Mouse (Mus musculus) cerebellum, adult 8-10 months (tissue): ENCODE results near the gene Hist2h2aa2.
"Not testable (repeated sequence)": the region's sequence is repeated elsewhere in the genome, so short reads cannot be mapped to it uniquely, and the experiment has no call there.

Experiments used
- DNase-seq: peaks from one replicate; pipeline ENCODE4 v3.0.0; 2022

Hist2h2aa2 gene

DNA sequence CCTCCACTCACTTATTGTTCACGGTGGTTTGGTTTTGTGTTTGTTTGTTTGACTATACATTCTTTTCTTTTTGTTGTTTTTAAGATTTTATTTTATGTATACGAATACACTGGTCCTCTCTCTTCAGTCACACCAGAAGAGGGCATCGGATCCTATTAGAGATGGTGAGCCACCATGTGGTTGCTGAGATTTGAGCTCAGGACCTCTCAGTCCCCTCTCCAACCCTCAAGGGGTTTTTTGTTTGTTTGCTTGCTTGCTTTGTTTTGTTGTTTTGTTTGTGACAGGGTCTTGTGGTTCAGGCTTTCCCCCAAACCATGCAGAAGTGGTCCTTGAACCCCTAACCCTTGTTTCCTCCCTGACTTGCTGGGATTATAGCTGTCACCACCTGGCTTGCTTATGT, 21.5 kb upstream of the Hist2h2aa2 start:
- DNase-seq: no peak

DNA sequence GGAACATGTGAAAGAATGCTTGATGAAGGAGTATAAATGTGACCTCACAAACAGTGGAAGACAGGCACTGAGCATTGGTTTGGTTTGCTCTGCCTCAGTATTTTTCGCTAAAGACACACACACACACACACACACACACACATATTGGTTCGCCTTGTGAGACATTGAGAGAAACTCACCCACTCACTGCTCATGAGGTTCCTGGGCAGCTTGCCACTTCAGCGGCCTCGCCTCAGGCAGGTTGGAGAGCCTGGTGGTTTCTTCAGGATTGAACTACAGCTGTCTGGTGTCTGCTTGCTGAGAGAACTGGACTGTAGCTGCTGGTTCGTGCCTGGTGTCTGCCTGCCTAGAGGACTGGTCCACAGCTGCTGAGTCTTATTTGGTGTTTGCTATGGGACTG, 20.1 kb upstream of the Hist2h2aa2 start:
- no peak for DNase-seq

DNA sequence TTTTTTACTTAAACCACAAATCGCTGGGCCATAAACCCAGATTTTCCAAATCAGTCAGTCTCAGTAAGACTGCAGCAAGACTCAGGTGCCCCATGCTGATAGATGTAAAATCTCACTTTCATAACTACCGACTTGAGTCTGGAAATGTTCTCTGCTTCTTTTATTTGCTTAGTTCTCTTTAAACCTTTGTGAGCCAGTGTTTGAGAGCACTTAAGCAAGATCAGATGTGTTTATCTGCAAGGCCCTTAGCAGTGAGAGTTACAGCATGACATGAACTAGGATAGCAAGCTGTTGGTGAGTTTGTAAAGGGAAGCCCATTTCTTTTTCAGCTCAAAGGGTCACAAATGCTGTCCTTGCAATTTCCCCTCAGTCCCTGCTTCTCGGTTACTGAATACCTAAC, 17.1 kb upstream of the Hist2h2aa2 start:
- no peak for DNase-seq

DNA sequence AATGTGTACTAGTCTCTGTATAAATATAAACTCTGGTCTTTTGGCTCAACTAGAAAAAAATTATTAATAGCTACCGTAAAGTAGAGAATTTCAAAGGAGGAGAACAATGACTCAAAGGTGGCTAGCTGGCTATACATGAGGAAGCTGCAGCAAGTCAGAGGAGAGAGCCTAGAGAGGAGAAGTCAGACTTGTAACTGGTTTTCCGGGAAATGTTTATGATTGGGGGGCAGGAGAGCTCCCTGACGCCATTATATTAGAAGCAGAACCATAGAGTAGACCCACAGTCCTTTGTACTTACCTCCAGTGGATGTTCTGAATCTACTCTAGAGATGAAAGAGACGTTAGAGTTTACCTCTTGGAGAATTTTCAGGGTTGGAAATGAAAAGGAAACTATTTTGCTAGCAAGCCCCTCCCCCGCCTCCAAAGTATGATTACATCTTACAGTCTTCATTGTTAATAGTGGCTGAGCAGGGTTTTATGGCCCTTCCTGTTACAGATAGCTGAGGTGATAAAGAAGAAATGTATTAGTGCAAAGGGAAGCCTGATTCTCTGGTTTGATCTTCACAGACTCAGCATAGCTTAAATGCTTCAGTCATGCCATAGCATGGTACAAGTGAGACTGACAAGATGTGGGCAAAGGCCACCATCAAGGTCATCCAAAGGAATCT, 16.0 kb upstream of the Hist2h2aa2 start:
- no peak for DNase-seq

DNA sequence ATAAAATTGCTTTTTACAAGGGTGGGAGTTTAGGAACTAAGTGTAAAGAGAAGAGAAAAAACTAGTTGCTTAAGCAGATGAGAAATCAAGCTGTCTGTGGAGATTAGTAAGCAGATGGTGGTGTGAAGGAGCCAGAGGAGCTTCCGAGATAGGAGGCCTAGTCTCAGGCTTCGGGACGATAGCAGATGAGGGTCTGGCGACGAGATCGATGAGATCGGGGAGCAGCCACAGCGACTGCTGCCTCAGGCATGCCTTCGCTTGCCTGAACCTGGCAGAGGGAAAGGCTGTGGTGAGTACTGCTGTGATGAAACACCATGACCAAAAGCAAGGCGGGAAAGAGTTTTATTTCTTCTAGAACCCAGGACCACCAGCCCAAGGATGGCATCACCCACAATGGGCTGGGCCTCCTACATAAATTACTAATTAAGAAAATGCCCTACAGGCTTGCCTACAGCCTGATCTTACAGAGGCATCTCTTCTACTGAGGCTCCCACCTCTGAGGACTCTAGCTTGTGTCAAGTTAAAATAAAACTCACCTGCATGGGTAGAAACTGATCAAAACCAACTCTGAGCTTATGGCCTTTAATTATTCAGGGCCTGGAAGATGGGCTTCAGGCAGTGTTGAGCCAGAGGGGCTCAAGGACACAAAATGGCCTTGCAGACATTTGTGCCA, 14.7 kb upstream of the Hist2h2aa2 start:
- DNase-seq: no peak

DNA sequence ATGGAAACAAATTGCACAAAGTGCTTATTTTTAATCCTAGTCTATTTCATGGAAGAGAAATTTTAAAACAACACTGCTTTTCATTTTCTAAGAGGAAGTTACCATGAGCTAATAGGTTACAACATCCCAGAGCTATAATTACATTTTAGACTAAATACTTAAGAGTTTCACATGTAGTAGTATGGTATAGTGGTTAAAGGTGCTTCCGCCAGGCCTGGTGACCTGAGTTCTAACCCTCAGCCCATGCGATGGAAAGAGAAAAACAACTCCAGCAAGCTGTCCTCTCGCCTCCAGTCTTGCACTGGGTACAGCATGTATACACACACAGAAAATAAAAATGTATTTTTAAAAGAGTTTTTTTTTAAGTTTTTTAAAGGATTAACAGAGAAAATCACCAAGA, 11.7 kb upstream of the Hist2h2aa2 start:
- DNase-seq: no peak

DNA sequence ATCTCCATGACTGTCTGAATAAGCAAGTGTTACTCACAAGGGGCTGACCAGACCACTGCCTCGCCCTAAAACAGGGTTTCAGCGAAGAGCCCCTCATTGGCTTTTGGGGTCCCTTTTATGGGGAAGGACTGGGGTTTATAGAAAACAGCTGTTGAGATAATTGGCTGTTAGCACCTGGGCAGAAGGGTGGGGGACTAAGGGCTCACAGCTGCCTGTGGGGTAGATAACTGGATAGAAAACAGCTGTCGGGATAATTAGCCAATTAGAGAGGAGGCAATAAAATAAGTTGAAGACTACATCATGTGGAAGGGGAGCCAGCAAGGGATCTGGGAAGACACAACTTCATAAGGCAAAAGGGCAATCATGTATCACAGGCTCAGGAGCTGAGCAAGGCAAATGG, 10.8 kb upstream of the Hist2h2aa2 start:
- DNase-seq: no peak

DNA sequence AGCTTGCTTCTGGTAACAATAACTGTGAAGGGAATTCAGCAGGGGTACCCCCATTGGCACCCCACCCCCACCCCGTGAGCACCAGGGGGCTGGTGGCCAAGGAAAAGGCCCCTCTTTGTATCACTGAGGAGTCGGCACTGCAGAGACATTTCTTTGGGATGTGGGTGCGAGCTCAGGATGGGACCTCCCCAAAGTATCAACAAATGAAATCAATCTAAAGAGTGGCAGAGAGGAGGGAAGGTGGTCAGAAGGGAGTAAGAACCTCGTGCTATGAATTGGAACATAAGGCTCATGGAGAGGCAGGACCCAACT, 8.9 kb upstream of the Hist2h2aa2 start:
- no peak for DNase-seq

DNA sequence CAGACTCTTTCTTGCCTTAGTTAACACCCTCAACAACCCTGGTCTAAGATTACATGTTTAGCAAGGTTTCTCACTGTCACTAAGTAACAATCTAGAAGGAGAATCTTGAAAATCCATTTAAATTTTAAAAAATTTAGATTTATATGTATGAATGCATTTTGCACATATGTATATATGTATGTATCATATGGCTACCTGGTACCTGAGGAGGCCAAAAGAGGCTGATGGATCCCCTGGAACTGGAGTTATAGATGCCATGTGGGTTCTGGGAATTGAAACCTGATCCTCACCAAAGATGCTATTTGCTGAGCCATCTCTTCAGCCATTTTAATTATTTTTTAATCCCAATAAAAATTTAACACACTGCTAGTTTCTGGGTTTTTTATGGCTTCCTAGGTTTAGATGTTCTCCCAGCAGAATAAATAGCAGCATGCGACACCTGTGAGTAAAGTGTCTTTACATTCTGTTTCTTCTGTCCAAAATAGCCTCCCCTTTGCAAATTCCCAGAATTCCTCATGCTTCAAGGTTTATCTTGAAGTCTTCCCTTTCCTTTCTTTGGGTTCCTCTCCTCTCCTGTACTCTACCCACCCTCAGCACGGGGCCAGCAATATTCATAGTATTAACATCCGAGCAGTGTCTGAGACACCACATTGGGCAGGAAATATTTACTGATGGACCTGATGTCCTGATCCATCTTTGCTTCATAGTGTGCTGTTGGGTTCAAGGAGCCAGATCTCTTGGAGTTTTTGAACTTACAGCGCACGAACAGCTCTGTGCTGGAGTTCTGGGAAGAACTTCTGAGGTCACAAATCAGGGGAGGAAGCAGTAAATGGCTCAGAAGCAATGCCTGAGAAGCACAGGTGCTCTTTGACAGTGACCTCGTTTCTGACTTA, 8.3 kb upstream of the Hist2h2aa2 start:
- DNase-seq: no peak

DNA sequence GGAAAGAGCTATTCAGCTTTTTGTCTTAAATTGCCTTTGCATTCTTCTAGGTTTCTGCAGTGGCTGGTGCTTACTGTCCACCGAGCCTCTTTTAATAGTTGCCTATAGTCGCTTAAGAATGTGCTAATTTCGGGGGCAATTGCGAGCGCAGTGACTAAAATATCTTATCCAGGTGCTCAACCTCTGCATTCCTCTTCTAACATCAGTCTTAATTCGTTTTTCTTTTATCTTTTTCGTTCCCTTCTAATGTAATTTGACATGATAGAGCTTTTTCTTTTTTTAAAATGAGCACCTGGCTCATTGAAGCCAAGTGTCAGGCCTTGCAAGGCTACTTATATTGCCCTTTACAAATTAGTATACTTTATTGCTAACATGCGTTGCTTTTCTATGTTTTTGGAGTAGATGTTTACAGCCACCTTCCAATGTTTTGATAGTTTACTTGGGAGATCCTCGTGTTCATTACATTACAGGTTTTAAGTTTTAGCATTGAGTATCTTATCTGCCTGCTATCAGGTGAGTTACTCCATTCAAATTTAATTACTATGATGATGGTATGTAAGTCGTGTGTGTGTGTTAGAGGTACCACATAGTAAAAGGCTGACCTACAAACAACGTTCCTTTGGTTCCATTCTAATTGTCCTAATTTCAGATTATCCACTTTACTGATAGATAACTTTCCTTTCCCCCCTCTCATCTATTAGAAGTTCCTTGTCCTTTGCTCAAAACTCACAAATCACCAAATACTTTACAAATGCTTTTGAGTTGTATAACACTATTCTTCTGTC, 7.5 kb upstream of the Hist2h2aa2 start:
- no peak for DNase-seq

DNA sequence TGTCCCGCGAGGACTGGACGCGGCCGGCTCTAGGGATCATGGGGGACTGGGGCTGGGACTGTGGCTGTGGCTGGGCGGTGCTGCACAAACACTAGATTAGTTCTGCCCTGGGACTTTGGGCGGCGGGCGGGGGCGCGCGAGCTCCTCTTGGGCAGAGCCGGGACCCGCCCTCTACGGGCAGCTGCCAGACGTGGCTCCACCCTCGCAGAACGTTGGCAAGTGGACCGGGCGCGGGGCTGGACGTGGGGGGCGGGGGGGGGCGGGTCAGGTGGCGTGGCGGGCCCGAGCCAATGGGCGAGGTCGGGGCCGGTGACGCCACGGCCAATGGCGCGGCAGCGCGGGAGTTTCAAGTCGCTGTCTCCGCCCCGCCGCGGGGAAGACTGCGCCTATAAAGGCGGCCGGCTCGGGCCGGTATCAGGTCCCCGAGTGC, 6.4 kb upstream of the Hist2h2aa2 start, which contains the start of gene Hist2h3c1:
TSS of gene Hist2h3c1 (plus strand) at position 259 of the 430 bp plus-strand sequence.
- not testable (repeated sequence) for DNase-seq

DNA sequence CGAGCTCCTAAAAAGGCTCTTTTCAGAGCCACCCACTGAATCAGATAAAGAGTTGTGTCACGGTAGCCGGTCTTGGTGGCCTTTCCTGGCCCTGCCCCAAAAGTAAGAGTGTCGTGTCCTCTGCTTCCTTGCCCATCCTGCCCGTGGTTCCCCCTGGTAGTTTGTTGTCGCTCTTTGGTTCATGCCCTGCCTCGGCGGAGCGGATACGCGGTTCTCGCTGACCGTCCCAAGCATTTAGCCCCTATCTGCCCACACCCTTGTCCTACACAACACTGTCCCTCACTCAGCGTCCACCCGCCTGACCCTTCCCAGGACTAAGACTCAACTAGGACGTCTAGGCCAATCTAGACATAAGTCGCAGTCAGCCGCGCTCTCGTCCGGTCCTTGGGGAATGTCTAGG, 5.9 kb upstream of the Hist2h2aa2 start:
- not testable (repeated sequence) for DNase-seq

DNA sequence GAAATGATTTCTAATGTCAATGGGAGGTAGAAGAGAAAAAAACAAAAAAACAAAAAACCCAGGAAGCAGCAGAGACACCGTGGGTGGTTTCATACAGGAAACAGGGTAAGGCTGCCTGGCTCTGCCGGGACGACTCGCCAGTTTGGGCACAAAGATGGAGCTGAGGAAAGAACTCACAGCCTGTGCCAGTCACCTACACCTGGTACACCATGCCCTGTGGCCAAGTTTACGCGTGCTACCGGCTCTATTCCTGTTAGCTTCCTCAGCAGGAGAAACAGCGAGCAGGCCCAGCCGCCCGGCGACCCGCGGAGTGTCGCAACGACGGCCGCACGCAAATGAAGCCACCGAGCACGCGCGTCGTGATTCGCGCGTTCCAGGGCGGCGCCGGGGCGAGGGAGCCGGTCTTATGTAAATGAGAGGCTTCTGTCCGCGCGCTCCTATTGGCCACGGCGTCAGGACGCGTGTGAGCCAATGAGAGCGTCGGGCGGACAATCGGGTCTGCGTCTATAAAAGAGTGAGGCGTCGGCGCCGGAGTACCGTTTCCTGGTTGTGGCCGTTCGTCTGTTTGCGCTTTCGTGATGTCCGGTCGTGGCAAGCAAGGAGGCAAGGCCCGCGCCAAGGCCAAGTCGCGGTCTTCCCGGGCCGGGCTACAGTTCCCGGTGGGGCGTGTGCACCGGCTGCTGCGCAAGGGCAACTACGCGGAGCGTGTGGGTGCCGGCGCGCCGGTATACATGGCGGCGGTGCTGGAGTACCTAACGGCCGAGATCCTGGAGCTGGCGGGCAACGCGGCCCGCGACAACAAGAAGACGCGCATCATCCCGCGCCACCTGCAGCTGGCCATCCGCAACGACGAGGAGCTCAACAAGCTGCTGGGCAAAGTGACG, 5.2 kb upstream of the Hist2h2aa2 start, which contains the start of gene Hist2h2aa1:
TSS of gene Hist2h2aa1 (plus strand) at position 495 of the 884 bp plus-strand sequence.
- DNase-seq: peak; percentile 88

DNA sequence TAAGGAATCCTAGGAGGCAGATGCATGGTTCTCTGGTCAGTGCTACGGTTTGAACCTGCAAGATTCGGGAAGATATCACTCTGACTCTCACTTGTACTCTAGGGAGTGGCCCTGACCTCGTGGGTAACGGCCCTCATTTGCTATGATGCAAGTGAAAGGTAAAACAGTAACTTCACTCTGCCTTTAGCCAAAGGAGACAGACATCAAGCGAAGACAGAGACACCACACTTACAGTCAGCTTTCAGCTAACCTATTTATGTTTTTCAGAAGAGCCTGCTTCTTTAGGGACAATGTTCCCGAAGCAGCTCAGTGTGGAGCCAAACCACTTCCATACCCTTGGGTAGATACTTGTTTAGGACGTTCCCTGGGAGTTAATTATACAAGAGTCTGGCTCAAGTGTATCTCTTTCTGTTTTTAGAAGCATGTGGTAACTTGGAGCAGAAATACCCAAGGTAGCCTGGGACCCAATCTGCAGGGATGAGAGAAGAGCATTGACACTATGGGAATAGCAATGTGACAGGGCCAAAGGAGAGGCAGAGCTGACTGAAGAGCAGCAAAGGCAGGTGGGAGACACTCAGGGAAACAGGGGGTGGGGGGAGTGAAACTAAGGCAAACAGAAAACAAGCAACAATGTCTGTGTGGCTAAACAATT, 4.0 kb upstream of the Hist2h2aa2 start:
- DNase-seq: no peak

DNA sequence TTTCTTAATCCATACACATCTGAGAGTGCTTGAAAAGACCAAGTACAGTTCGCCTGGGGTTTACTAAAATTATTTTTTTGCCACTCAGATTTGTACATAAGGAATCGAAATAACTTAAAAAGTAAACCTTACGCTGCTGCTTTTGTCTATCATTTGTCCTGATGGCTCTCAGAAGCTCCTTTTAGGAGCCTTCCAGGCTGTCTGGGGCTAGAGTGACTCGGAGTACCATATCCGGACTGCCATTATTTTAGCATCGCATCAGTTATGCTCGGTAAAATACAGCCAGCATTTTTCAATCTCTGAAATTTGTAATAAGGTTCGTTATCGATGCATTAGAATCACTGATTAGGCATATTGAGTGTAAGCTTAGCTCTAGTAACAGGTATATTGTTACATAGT, 722 bp upstream of the Hist2h2aa2 start:
- no peak for DNase-seq

DNA sequence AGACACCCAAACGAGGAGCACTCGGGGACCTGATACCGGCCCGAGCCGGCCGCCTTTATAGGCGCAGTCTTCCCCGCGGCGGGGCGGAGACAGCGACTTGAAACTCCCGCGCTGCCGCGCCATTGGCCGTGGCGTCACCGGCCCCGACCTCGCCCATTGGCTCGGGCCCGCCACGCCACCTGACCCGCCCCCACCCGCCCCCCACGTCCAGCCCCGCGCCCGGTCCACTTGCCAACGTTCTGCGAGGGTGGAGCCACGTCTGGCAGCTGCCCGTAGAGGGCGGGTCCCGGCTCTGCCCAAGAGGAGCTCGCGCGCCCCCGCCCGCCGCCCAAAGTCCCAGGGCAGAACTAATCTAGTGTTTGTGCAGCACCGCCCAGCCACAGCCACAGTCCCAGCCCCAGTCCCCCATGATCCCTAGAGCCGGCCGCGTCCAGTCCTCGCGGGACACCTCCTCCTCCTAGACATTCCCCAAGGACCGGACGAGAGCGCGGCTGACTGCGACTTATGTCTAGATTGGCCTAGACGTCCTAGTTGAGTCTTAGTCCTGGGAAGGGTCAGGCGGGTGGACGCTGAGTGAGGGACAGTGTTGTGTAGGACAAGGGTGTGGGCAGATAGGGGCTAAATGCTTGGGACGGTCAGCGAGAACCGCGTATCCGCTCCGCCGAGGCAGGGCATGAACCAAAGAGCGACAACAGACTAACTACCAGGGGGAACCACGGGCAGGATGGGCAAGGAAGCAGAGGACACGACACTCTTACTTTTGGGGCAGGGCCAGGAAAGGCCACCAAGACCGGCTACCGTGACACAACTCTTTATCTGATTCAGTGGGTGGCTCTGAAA, 902 bp downstream of the Hist2h2aa2 start, which contains the start of gene Hist2h3c2:
TSS of gene Hist2h3c2 (minus strand) at position 174 of the 840 bp plus-strand sequence.
- not testable (repeated sequence) for DNase-seq

DNA sequence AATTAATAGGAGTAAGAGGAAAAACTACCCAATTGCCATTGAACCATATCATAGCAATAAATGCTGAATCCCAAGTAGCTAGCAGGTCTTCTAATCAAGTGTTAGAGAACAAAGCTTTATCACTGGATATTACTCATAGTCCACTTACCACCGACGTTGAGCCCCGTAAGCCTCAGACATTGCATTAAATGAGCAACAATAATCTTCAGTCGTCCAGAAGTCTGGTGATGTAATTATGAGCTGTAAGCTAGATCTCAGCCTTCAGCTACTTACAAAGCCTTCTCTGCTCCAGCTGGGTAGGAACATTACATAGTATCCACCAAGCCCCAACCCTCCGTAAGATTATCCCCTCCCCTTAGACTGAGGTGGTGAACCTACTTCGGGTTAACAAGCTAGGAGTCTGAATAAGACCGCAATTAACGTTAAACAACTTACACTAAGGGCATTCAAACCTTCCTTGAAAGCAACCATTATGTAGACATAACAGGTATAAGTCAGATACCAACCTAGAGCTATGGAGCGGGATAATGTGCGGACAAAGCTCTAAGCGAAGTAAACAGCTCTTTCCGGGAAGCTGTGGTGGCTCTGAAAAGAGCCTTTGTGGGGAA, 2.1 kb downstream of the Hist2h2aa2 start:
- no peak for DNase-seq

DNA sequence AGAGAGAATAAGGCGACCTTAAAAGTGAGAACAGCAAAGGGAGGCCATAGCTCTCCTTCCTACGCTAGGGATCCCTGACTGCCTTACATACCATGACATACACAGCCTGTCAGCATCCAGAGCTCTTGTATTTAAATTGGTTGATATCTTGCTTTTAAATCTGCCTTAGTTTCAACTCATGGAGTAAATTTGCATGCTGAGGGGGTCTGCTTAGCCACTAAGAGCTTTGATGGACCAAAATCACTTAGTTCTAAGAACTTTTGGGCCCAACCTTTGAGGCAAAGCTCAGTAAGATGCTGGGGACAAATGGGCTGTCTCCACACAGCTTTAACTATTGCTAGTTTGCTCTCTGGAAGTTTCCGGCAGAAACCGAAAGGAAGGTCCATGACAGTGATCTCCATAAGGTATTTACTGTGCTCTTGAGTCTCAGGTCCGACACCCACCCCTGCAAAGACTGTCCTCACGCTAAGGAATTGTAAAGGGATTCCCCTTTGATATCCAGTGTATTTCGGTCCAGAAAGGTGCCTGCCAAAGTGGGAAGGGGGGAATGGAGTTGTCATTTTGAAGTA, 2.7 kb downstream of the Hist2h2aa2 start:
- DNase-seq: no peak

DNA sequence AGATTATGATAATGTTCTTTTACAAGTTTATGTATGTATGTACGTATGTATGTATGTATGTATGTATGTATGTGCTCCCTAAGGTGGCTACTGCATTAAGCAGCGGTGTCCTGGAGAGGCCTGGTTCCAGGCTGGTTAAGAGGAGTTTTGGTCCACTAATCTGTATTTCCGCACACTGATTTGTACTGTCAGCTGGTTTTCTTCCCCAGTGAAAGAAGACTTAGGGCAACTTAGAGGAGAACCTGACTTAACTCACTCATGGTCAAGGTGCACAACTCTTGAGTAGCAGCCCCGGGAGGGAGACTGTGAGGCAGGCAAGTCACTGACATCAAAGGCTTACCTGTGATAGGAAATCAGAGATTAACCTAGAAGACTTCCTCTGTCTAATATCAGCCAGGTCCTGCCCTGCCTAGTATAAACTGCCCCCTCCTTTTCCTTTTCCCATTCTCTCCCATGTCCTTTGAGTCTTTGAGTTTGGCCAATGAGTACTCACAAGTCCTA, 3.2 kb downstream of the Hist2h2aa2 start:
- DNase-seq: no peak
